Comparison of ENCODE assay signal across 24 mouse cellular contexts in genomic region chr10:12652988-12653387, GRCm38 (mm10).
"Had no signal": no experiment of that assay in that cellular context is flagged by ENCODE, and none has a peak within 500 bp of the region (broad histone marks: within the 10 kb centered on the region; RNA-seq: fewer than 3 reads in every experiment).

No protein-coding gene starts in this region.

- H3K27me3 ChIP-seq: heart, embryonic 13.5 days; heart, embryonic 15.5 days; hindbrain, embryonic 13.5 days; hindbrain, embryonic 15.5 days; kidney, embryonic 15.5 days; limb, embryonic 13.5 days; limb, embryonic 15.5 days had no signal

- H3K36me3 ChIP-seq: hindbrain, embryonic 13.5 days; hindbrain, embryonic 15.5 days had no signal

- H3K4me3 ChIP-seq: gastrocnemius, adult 2 months; heart, embryonic 13.5 days; heart, embryonic 15.5 days; hindbrain, embryonic 13.5 days; hindbrain, embryonic 15.5 days; kidney, embryonic 15.5 days; limb, embryonic 13.5 days; limb, embryonic 15.5 days had no signal

- DNase-seq: gastrocnemius, adult 2 months; gastrocnemius, postnatal 10 days; gastrocnemius, postnatal 25 days; heart, adult 18-20 months; heart, postnatal 14 days; heart, postnatal 36 days; kidney, adult 11 months; kidney, adult 2 months; kidney, adult 9 months; kidney, postnatal 14 days; kidney, postnatal 36 days; layer of hippocampus, adult 9-11 months; layer of hippocampus, postnatal 36 days; left cerebral cortex, postnatal 4 days had no signal

- H3K4me1 ChIP-seq: heart, embryonic 13.5 days; heart, embryonic 15.5 days; hindbrain, embryonic 13.5 days; hindbrain, embryonic 15.5 days; kidney, embryonic 15.5 days; limb, embryonic 13.5 days; limb, embryonic 15.5 days had no signal

- ATAC-seq: hindbrain, postnatal 0 days; intestine, embryonic 16.5 days had no signal

- H3K27ac ChIP-seq: gastrocnemius, adult 2 months; heart, embryonic 13.5 days; heart, embryonic 15.5 days; hindbrain, embryonic 13.5 days; hindbrain, embryonic 15.5 days; hindbrain, postnatal 0 days; kidney, embryonic 15.5 days; limb, embryonic 13.5 days; limb, embryonic 15.5 days had no signal

- H3K9ac ChIP-seq: heart, embryonic 13.5 days; heart, embryonic 15.5 days; hindbrain, embryonic 13.5 days; hindbrain, embryonic 15.5 days; kidney, embryonic 15.5 days; limb, embryonic 13.5 days; limb, embryonic 15.5 days had no signal

- H3K4me2 ChIP-seq: heart, embryonic 11.5 days; heart, embryonic 13.5 days; heart, embryonic 15.5 days; hindbrain, embryonic 13.5 days; hindbrain, embryonic 15.5 days; kidney, embryonic 15.5 days; limb, embryonic 13.5 days; limb, embryonic 15.5 days had no signal

- H3K9me3 ChIP-seq: heart, embryonic 13.5 days; heart, embryonic 15.5 days; hindbrain, embryonic 13.5 days; hindbrain, embryonic 15.5 days; kidney, embryonic 15.5 days; limb, embryonic 13.5 days; limb, embryonic 15.5 days had no signal
